Mouse (Mus musculus): ENCODE measurements around the gene Rbp1. TPM values are rescaled to one million over a fixed set of nuclear protein-coding genes. Genes with fewer than 3 reads are reported as not detected.

The Rbp1 gene
- total and polyA plus RNA-seq, 3 experiments, result 0.08 to 0.21 TPM; not detected in 1

- Histone ChIP-seq H3K9me3 (replicated peaks; ENCODE audit: insufficient read depth, low read length) (no peaks in the 10 kb centered on the region), H3K27me3 (ENCODE audit: control insufficient read depth in 1 of 2, insufficient read depth in 2 of 2, low read length in 2 of 2) (no peaks in the 10 kb centered on the region), H3K4me1 (ENCODE audit: control insufficient read depth in 1 of 2, insufficient read depth in 2 of 2, low read length in 2 of 2) (no peaks in the 10 kb centered on the region; a peak in 1 of 4 replicates), H3K9ac (ENCODE audit: control insufficient read depth, low read depth, low read length, poor library complexity, severe bottlenecking) (no peak overlapping the region), H3K4me3 (ENCODE audit: control insufficient read depth in 1 of 2, insufficient read depth in 1 of 2, low read depth in 2 of 2, low read length in 2 of 2) (no peak overlapping the region), H3K27ac (ENCODE audit: control insufficient read depth, low read depth, low read length) (no peak overlapping the region), H3K79me2 (ENCODE audit: control insufficient read depth, insufficient read depth, low read length, poor library complexity) (no peaks in the 10 kb centered on the region), H3K36me3 (ENCODE audit: control insufficient read depth in 1 of 2, insufficient read depth in 2 of 2, low read length in 2 of 2) (no peaks in the 10 kb centered on the region)
- DNase-seq (ENCODE audit: low read depth, low spot score), result no peak
- no peak for TF ChIP-seq CHD1 (IDR thresholded peaks at IDR 0.05; ENCODE audit: low read depth, low read length)
- TF ChIP-seq MYB (IDR thresholded peaks at IDR 0.05; ENCODE audit: low read depth, low read length), result no peak
- TF ChIP-seq POLR2AphosphoS2 (IDR thresholded peaks at IDR 0.05; ENCODE audit: low read length), result no peak
- TF ChIP-seq USF1 (IDR thresholded peaks at IDR 0.05; ENCODE audit: low read depth, low read length), result no peak
- no peak for TF ChIP-seq MAX (IDR thresholded peaks at IDR 0.05; ENCODE audit: low read length)
- no peak for TF ChIP-seq MAZ (IDR thresholded peaks at IDR 0.05; ENCODE audit: low read depth, low read length)
These were observed 858 bp upstream of the Rbp1 start for GRCm38 (mm10) chr9:98421903-98422302.

GRCm38 (mm10) chr9:98423691-98424090 lies 930 bp downstream of the Rbp1 start:
- TF ChIP-seq POLR2AphosphoS5 (IDR thresholded peaks at IDR 0.05; ENCODE audit: borderline replicate concordance, low read depth, low read length) (no peak), GATA1 (IDR thresholded peaks at IDR 0.05; ENCODE audit: low read depth, low read length) (no peak), MEF2A (IDR thresholded peaks at IDR 0.05; ENCODE audit: extremely low read depth, insufficient replicate concordance, low read depth, low read length, poor library complexity, severe bottlenecking) (no peak), USF2 (IDR thresholded peaks at IDR 0.05; ENCODE audit: borderline replicate concordance in 1 of 2, insufficient read depth in 1 of 2, low read depth in 1 of 2, low read length in 2 of 2) (no peak), TAL1 (IDR thresholded peaks at IDR 0.05; ENCODE audit: low read length) (no peak), RAD21 (IDR thresholded peaks at IDR 0.05; ENCODE audit: low read depth, low read length) (no peak), NELFE (IDR thresholded peaks at IDR 0.05; ENCODE audit: low read depth, low read length) (no peak), HCFC1 (IDR thresholded peaks at IDR 0.05; ENCODE audit: low read depth, low read length) (no peak), MYC (IDR thresholded peaks at IDR 0.05; ENCODE audit: low read depth, low read length) (no peak), ETS1 (IDR thresholded peaks at IDR 0.05; ENCODE audit: low read depth, low read length) (no peak)
- no peaks in the 10 kb centered on the region for H3K79me2 ChIP-seq (ENCODE audit: control insufficient read depth, insufficient read depth, low read length, poor library complexity)
- H3K27ac ChIP-seq (ENCODE audit: control insufficient read depth, low read depth, low read length), result no peak overlapping the region
- H3K4me1 ChIP-seq (ENCODE audit: control insufficient read depth in 1 of 2, insufficient read depth in 2 of 2, low read length in 2 of 2), result no peaks in the 10 kb centered on the region; a peak in 1 of 4 replicates
- no peak overlapping the region for H3K9ac ChIP-seq (ENCODE audit: control insufficient read depth, low read depth, low read length, poor library complexity, severe bottlenecking)
- no peaks in the 10 kb centered on the region for H3K36me3 ChIP-seq (ENCODE audit: control insufficient read depth in 1 of 2, insufficient read depth in 2 of 2, low read length in 2 of 2)
- H3K4me3 ChIP-seq (ENCODE audit: control insufficient read depth in 1 of 2, insufficient read depth in 1 of 2, low read depth in 2 of 2, low read length in 2 of 2), result no peak overlapping the region
- no peak for DNase-seq (ENCODE audit: low read depth, low spot score)
- H3K27me3 ChIP-seq (ENCODE audit: control insufficient read depth in 1 of 2, insufficient read depth in 2 of 2, low read length in 2 of 2), result no peaks in the 10 kb centered on the region
- no peaks in the 10 kb centered on the region for H3K9me3 ChIP-seq (replicated peaks; ENCODE audit: insufficient read depth, low read length)

Data from MEL (cell line).